Mouse (Mus musculus) liver, embryonic 14.5 days (tissue): Measurements from ENCODE around the gene Zranb3.

Experiments used
- CTCF ChIP-seq: IDR thresholded peaks from 2 replicates; pipeline ENCODE4 v1.5.1; 2016; ENCODE audit warnings: antibody characterized with exemption, low read depth, control low read depth
- EP300 ChIP-seq: IDR thresholded peaks from 2 replicates; pipeline ENCODE4 v1.6.1; 2016; ENCODE audit warnings: antibody characterized with exemption, low read depth

DNA sequence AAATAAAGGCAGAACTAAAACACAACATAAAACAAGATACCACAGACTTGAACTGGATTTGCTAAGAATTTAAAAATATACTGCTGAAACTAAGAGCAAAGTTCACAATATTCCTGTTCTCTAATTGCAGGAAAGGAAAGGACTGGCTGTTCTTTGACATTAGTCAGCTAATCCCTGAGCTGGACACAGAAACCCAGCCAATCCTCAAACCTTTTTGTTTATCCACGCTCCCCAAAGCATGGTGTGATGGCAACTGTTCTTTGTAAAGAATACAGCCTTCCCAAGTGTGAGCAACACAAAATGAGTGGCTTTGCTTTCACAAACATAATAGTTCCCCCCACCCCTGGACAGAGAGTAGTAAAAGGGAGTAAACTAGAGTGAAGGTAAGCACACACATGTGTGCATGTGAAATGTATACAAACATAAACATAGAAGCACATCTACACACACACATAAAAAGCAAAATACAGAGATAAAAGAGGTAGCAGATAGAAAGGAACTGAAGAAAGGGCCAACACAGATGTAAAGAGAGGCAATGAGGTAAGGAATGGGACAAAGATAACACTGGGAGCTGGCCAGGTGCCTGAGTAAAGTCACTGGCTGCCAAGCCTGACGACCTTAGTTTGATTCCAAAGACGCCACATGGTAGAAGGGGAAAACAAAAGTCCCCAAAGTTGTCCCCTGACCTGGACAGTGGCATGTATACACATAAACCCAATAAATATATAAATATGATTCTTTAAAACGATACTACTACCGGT lies 21.7 kb downstream of the Zranb3 start:
- TF ChIP-seq EP300 (no peak), CTCF (no peak)
